Mouse (Mus musculus) limb, embryonic 12.5 days (tissue): ENCODE measurements around the gene Trem2. TPM values are rescaled to one million over a fixed set of nuclear protein-coding genes. Genes with fewer than 3 reads are reported as not detected.
"Not testable (repeated sequence)": the region's sequence is repeated elsewhere in the genome, so short reads cannot be mapped to it uniquely, and the experiment has no call there.

Experiments used
- ATAC-seq: fragments of 200-750 bp; cut with Nextera tagmentation; 2 replicates; pipeline ENCODE4 v1.8.0; 2017; ENCODE audit warnings: low read depth, moderate TSS enrichment; ENCODE audit not compliant: insufficient number of reproducible peaks, insufficient read depth, low FRiP score, low TSS enrichment
- H3K27ac ChIP-seq: fragments of 300-500 bp; sonication (generic); 2 replicates; pipeline ENCODE4 v1.5.1; 2016; ENCODE audit warnings: mild to moderate bottlenecking, moderate library complexity
- H3K27me3 ChIP-seq: fragments of 300-500 bp; sonication (generic); 2 replicates; pipeline ENCODE4 v1.6.1; 2016; ENCODE audit warnings: mild to moderate bottlenecking, moderate library complexity
- H3K36me3 ChIP-seq: fragments of 300-500 bp; sonication (generic); 2 replicates; pipeline ENCODE4 v1.6.1; 2016; ENCODE audit warnings: mild to moderate bottlenecking, moderate library complexity
- H3K4me1 ChIP-seq: fragments of 300-500 bp; sonication (generic); replicated peaks from 2 replicates; pipeline ENCODE4 v1.6.1; 2016
- H3K4me2 ChIP-seq: fragments of 300-500 bp; sonication (generic); 2 replicates; pipeline ENCODE4 v1.6.1; 2016; ENCODE audit warnings: mild to moderate bottlenecking, moderate library complexity
- H3K4me3 ChIP-seq: fragments of 300-500 bp; sonication (generic); replicated peaks from 2 replicates; pipeline ENCODE4 v1.5.1; 2016; ENCODE audit warnings: mild to moderate bottlenecking
- H3K9ac ChIP-seq: fragments of 300-500 bp; sonication (generic); replicated peaks from 2 replicates; pipeline ENCODE4 v1.6.1; 2016; ENCODE audit warnings: mild to moderate bottlenecking, moderate library complexity
- H3K9me3 ChIP-seq: fragments of 300-500 bp; sonication (generic); 2 replicates; pipeline ENCODE4 v1.6.1; 2016; ENCODE audit warnings: mild to moderate bottlenecking, moderate library complexity
- WGBS: fragments of 180-500 bp; shearing (Covaris S2); methylation state at CpG from one replicate; pipeline ENCODE4 v1.1.7; 2016; 5-methylcytosine and 5-hydroxymethylcytosine counted together
- polyA plus RNA-seq: library from polyadenylated mRNA; unstranded; fragments of >200 nt; fragmentation: Nextera tagmentation; extraction: Ambion mirVana; gene quantifications from 2 replicates; pipeline ENCODE4 v1.2.1, GENCODE M21; 2016

Trem2 gene
- polyA plus RNA-seq, 1 experiment from 2014 or later, result 1.9 TPM

- WGBS, result 70% methylated on average over 5 of the region's 5 CpGs
- ATAC-seq, result no peak
- H3K4me2 ChIP-seq, result no peak overlapping the region
Measured at GRCm38 (mm10) chr17:48350681-48351193, 4.5 kb downstream of the Trem2 start.

GRCm38 (mm10) chr17:48352976-48353375, 6.8 kb downstream of the Trem2 start:
- not testable (repeated sequence) for H3K36me3 ChIP-seq, H3K4me1 ChIP-seq, H3K9ac ChIP-seq, H3K27ac ChIP-seq, H3K9me3 ChIP-seq, ATAC-seq, H3K4me2 ChIP-seq, H3K27me3 ChIP-seq, H3K4me3 ChIP-seq
- WGBS, result 81% methylated on average over 7 of the region's 7 CpGs

More at GRCm38 (mm10) chr17:48350681-48351193, 4.5 kb downstream of the Trem2 start:
- H3K9me3 ChIP-seq, result no peaks in the 10 kb centered on the region
- H3K4me3 ChIP-seq, result no peak overlapping the region
- no peak overlapping the region for H3K9ac ChIP-seq
- H3K4me1 ChIP-seq, result no peaks in the 10 kb centered on the region
- peaks cover 7% of the 10 kb centered on the region; the same call in 1 of the 2 replicates for H3K27me3 ChIP-seq
- no peaks in the 10 kb centered on the region for H3K36me3 ChIP-seq
- H3K27ac ChIP-seq, result no peak overlapping the region

GRCm38 (mm10) chr17:48355822-48356221, 9.6 kb downstream of the Trem2 start:
- no peak overlapping the region for H3K4me3 ChIP-seq
- H3K36me3 ChIP-seq, result no peaks in the 10 kb centered on the region
- ATAC-seq, result no peak
- H3K4me1 ChIP-seq, result no peaks in the 10 kb centered on the region
- H3K27me3 ChIP-seq, result no peaks in the 10 kb centered on the region
- 81% methylated on average over 3 of the region's 3 CpGs for WGBS
- H3K4me2 ChIP-seq, result no peak overlapping the region
- H3K9me3 ChIP-seq, result no peaks in the 10 kb centered on the region
- no peak overlapping the region for H3K27ac ChIP-seq
- H3K9ac ChIP-seq, result no peak overlapping the region

GRCm38 (mm10) chr17:48357892-48358291, 11.7 kb downstream of the Trem2 start:
- no peak overlapping the region for H3K4me3 ChIP-seq
- ATAC-seq, result no peak
- H3K4me1 ChIP-seq, result no peaks in the 10 kb centered on the region
- 42% methylated on average over 2 of the region's 2 CpGs for WGBS
- H3K27me3 ChIP-seq, result no peaks in the 10 kb centered on the region
- no peak overlapping the region for H3K4me2 ChIP-seq
- H3K36me3 ChIP-seq, result no peaks in the 10 kb centered on the region
- H3K27ac ChIP-seq, result no peak overlapping the region
- no peak overlapping the region for H3K9ac ChIP-seq
- no peaks in the 10 kb centered on the region for H3K9me3 ChIP-seq

DNA sequence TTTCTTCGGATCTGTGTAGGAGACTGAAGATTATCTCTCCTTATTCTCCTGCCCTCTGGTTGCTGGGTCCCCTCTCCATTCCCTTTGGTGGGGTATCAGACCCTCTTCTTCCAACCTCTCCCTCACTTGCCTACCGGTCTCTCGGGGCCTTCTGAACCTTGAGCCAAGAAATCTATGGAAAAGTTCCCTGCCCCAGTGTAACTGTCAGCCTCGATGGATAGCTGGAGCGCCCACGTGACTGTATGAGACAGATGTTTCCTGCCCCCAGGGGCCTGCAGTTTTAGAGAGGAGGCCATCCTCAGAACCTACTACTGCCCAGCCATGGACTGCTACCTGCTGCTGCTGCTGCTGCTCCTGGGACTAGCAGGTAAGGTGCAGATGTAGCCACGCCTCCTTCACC, 13.4 kb downstream of the Trem2 start, which contains the start of gene Treml1:
TSS of gene Treml1 (plus strand) at position 301 of the 400 bp plus-strand sequence.
- H3K4me2 ChIP-seq, result no peak within 1 kb of the TSS
- no peak within 1 kb of the TSS for H3K27ac ChIP-seq
- no peaks in the 10 kb centered on the region for H3K4me1 ChIP-seq
- H3K9ac ChIP-seq, result no peak within 1 kb of the TSS
- no peak for ATAC-seq
- H3K36me3 ChIP-seq, result no peaks in the 10 kb centered on the region
- WGBS, result 78% methylated on average over 7 of the region's 7 CpGs
- no peaks in the 10 kb centered on the region for H3K9me3 ChIP-seq
- no peaks in the 10 kb centered on the region for H3K27me3 ChIP-seq
- H3K4me3 ChIP-seq, result no peak within 1 kb of the TSS

DNA sequence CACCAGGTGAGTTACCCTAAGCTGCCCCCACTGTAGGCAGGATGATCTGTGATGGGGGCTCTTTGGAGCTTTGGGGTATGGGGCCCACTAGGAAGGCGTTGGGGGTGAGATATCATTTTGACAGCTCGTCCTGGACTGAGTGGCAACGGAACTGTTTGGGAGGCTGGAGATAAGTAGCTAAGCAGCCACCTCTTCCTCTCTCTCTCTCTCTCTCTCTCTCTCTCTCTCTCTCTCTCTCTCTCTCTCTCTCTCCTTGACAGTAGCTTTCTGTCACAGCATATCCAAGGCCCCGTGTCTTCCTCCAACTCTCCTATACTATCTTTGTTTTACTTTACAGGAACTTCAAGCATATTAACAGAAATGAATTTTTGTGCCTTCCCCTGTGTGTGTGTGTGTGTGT, 14.3 kb downstream of the Trem2 start:
- WGBS, result 77% methylated on average over 4 of the region's 4 CpGs
- no peak overlapping the region for H3K27ac ChIP-seq
- H3K9me3 ChIP-seq, result no peaks in the 10 kb centered on the region
- ATAC-seq, result no peak
- H3K36me3 ChIP-seq, result no peaks in the 10 kb centered on the region
- H3K27me3 ChIP-seq, result no peaks in the 10 kb centered on the region
- H3K4me1 ChIP-seq, result no peaks in the 10 kb centered on the region
- no peak overlapping the region for H3K4me3 ChIP-seq
- no peak overlapping the region for H3K4me2 ChIP-seq
- H3K9ac ChIP-seq, result no peak overlapping the region

DNA sequence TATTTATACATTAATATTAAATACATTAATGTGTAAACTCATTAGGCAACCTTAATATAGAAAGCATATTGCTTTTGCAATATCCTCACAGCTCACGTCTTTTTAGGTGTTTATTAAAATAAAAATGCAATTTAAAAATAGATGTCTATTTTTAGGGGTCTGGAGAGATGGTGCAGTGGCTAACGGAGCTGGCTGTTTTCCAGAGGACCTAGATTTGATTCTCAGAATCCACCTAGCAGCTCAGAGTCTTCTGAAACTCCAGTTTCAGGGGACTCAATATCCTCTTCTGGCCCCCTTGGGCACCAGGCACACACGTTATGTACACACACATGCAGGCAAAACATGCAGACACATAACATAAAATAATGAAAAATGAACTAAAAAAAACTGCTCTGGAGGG, 16.1 kb downstream of the Trem2 start:
- H3K4me3 ChIP-seq, result no peak overlapping the region
- no peak overlapping the region for H3K4me2 ChIP-seq
- H3K36me3 ChIP-seq, result no peaks in the 10 kb centered on the region
- H3K9me3 ChIP-seq, result no peaks in the 10 kb centered on the region
- H3K27ac ChIP-seq, result no peak overlapping the region
- no peak for ATAC-seq
- H3K27me3 ChIP-seq, result no peaks in the 10 kb centered on the region
- no peak overlapping the region for H3K9ac ChIP-seq
- 80% methylated on average over 3 of the region's 3 CpGs for WGBS
- H3K4me1 ChIP-seq, result no peaks in the 10 kb centered on the region

- no peak overlapping the region for H3K9ac ChIP-seq
- no peaks in the 10 kb centered on the region for H3K9me3 ChIP-seq
- WGBS, result 89% methylated on average over 8 of the region's 8 CpGs
- H3K27me3 ChIP-seq, result no peaks in the 10 kb centered on the region
- no peak overlapping the region for H3K4me3 ChIP-seq
- H3K27ac ChIP-seq, result no peak overlapping the region
- ATAC-seq, result no peak
- no peaks in the 10 kb centered on the region for H3K4me1 ChIP-seq
- H3K4me2 ChIP-seq, result no peak overlapping the region
- H3K36me3 ChIP-seq, result no peaks in the 10 kb centered on the region
Measured at GRCm38 (mm10) chr17:48362966-48363365, 16.8 kb downstream of the Trem2 start.

DNA sequence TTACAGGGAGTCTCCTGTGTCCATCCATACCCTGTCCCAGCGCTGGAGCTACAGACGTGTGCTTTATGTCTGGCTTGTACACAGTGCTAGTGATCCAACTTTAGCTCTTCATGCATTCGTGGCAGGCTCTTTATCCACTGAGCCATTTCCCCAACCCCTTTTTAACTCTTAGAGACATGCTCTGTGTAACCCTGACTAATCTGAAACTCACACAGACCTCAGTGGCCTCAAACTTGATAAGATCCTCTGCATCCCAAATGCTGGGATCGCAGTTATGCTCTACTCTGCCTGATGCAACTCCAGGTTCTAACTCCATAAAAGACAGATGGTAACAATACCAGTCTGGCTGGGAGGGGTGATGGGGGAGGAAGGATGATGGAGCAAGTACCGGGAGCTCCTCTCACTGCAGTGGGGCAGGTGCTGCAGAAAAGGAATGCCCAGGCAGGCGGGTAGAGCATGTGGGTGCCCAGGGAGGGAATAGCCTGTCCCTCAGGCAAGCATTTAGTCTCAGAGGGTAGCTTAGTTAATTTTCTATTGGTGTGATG, 17.3 kb downstream of the Trem2 start:
- WGBS, result 69% methylated on average over 6 of the region's 6 CpGs
- Histone ChIP-seq H3K4me1 (no peaks in the 10 kb centered on the region), H3K9ac (no peak overlapping the region), H3K36me3 (no peaks in the 10 kb centered on the region), H3K27ac (no peak overlapping the region), H3K4me3 (no peak overlapping the region), H3K4me2 (no peak overlapping the region), H3K27me3 (no peaks in the 10 kb centered on the region), H3K9me3 (no peaks in the 10 kb centered on the region)
- no peak for ATAC-seq

GRCm38 (mm10) chr17:48365511-48366155, 19.4 kb downstream of the Trem2 start:
- H3K4me1 ChIP-seq, result no peaks in the 10 kb centered on the region
- H3K36me3 ChIP-seq, result no peaks in the 10 kb centered on the region
- H3K9ac ChIP-seq, result no peak overlapping the region
- H3K27me3 ChIP-seq, result no peaks in the 10 kb centered on the region
- H3K4me2 ChIP-seq, result no peak overlapping the region
- H3K4me3 ChIP-seq, result no peak overlapping the region
- ATAC-seq, result no peak
- H3K27ac ChIP-seq, result no peak overlapping the region
- H3K9me3 ChIP-seq, result no peaks in the 10 kb centered on the region
- WGBS, result 83% methylated on average over 9 of the region's 9 CpGs

GRCm38 (mm10) chr17:48366806-48367205, 20.6 kb downstream of the Trem2 start:
- no peaks in the 10 kb centered on the region for H3K4me1 ChIP-seq
- H3K9me3 ChIP-seq, result no peaks in the 10 kb centered on the region
- no peaks in the 10 kb centered on the region for H3K27me3 ChIP-seq
- no peaks in the 10 kb centered on the region for H3K36me3 ChIP-seq
- H3K4me3 ChIP-seq, result no peak overlapping the region
- H3K27ac ChIP-seq, result no peak overlapping the region
- WGBS, result 85% methylated on average over 5 of the region's 5 CpGs
- H3K4me2 ChIP-seq, result no peak overlapping the region
- no peak overlapping the region for H3K9ac ChIP-seq
- no peak for ATAC-seq

GRCm38 (mm10) chr17:48371621-48372020, 25.4 kb downstream of the Trem2 start:
- Histone ChIP-seq H3K4me3 (no peak overlapping the region), H3K9me3 (no peaks in the 10 kb centered on the region), H3K36me3 (no peaks in the 10 kb centered on the region), H3K9ac (no peak overlapping the region), H3K4me2 (no peak overlapping the region), H3K27me3 (no peaks in the 10 kb centered on the region), H3K4me1 (no peaks in the 10 kb centered on the region), H3K27ac (no peak overlapping the region)
- no peak for ATAC-seq
